Mouse (Mus musculus) MN1 (cell line): ENCODE data around the gene Nek11.

ENCODE experiments used
- DNase-seq: peaks from one replicate; pipeline ENCODE4 v3.0.0-alpha.2; 2016; ENCODE audit warnings: low spot score

Nek11 gene

GRCm38 (mm10) chr9:105395218-105395627 lies at the start of gene Nek11, which contains the start of gene Aste1:
Nek11 (minus strand) TSS chr9:105395524.
Aste1 (plus strand) TSS chr9:105395392.
- DNase-seq: peak; percentile 96

GRCm38 (mm10) chr9:105408549-105408948 lies 13.2 kb upstream of the Nek11 start:
- DNase-seq: no peak

GRCm38 (mm10) chr9:105394720-105395119 lies 604 bp downstream of the Nek11 start:
- DNase-seq: peak; percentile 6

DNA sequence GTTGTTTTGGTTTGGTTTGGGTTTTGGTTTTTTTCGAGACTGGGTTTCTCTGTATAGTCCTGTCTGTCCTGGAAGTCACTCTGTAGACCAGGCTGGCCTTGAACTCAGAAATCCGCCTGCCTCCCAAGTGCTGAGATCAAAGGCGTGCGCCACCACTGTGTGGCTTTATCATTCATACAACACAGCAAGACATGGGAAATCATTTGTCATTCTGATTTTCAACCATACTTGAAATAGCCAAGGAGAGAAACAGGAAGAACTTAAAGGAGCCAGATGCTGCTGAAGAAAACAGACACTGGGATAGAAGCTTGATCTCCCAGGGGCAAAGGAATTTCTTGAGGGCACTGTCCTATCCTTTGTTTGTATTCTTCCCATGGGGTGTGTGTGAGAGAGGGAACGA lies 4.7 kb downstream of the Nek11 start:
- DNase-seq: no peak

GRCm38 (mm10) chr9:105389289-105389688 lies 6.0 kb downstream of the Nek11 start:
- DNase-seq: peak; percentile 63

DNA sequence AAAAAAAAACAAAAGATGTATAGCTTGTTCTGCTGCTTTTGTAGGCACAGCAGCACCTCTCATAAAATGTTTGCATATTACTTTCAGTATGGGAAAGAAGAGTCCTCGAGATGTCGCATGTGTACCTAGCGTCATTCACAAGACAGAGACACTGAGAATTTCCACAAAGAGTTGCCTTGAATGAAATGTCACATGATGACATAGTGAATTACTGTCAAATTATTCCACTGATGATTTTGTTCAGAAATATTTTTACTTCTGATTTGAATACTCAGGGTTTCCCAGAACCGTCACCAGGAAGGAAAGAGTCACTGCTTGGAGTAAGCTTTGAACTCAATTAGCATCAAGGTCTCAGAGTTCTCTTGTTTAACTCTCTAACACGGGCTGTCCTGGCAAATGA lies 7.9 kb downstream of the Nek11 start:
- DNase-seq: no peak

GRCm38 (mm10) chr9:105379533-105380145 lies 15.7 kb downstream of the Nek11 start:
- no peak for DNase-seq

DNA sequence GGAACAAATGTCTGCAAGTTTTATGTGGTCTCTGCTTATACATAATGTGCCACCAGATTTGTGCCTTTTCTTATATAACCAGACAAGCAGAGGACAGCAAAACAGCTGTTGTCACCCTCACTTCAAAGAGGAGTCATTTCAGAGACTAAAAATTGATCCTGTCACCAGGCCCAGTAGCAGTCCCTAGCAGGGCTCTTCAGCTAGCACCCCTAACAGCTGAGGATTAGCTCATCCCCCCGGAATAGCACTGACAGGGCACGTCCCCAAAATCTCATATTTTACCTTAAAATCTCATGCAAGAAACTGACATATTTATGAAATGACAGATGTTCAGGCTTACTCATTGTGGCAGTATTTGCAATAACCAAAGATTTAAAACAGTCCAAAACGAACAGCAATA lies 17.7 kb downstream of the Nek11 start:
- DNase-seq: no peak

GRCm38 (mm10) chr9:105376954-105377530 lies 18.3 kb downstream of the Nek11 start:
- no peak for DNase-seq

DNA sequence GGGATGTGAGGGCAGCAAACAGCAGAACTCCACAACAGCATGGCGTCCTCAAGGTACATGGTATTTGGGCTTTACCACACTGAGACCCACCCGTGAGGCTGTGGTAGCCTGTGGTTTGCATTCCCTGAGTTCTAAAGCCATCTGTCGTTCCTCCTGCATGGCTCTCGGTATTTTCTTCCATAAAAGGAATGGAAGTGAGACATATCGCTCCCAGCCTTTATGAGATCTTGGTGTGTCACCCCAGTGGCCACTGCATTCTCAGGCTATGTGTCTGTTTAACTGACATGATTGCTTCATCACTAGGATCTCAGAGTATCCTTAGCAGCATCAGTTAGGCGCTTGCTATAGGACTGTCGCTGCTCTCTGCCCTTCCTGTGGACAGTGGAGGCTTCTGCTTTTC lies 18.9 kb downstream of the Nek11 start:
- DNase-seq: no peak

DNA sequence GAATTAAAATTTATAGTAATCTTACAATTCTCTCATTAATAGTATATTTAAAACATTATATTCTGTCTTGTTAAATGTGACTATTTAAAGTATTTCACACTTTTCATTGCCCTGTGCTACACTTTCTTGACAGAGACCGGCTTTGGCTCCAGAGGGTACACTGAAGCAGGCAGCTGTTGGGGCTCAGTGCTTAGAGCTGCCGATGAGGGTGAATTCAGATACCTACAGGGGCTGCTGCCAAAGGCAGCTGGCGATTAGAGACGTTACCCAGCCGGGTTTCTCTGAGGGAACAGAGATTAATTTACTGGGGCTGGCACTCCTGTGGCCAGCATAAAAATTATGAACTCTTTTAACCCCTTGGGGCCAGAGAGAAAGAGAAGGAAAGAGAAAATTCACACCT lies 21.0 kb downstream of the Nek11 start:
- no peak for DNase-seq

GRCm38 (mm10) chr9:105368605-105369004 lies 26.7 kb downstream of the Nek11 start:
- no peak for DNase-seq

DNA sequence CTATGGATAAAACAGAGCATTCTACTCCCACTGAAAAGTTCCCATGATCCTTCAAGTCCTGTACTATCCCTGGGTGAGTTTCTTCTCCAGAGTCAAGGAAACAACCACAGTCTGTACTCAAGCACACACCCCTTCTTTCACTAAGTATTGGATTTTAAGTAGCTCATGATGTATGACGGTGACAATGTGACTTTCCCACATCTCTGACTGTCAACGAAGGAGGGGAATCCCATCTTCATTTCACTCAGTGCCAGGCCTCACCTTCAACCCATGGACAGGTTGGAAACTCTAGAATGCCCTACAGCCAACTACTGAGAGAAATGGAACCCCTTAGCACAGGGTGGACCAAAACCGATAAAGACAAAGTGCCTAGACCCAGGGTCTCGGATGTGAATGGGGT lies 29.1 kb downstream of the Nek11 start:
- DNase-seq: no peak

DNA sequence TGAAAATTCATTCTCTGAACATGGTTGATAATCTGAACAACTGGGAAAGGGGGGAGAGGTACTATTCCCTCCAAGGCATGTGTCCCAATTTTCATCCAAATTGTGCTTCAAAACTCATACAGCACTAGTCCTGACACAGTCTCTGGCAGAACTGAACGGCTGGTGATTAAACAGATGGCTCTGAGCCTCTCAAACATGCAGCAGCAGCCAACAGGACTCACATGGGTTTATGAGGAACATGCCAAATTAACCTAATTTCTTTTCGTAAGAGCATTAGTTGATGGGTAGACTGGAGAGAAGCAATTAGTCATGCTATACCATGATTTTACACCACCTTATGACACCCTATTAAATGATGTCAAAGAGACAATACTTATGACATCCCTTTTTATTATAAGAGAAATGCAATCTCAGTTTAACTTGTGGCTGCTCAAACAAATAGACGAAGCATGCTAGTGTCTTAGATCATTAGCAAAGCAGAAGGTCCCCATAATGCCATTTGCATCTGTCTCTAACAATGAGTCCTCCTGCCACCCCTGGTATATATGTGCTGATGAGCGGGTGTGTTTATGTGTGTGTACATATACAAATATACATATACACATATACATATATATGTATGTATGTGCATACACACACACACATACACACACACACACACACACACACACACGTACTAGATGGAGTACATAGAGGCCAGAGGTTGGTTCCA lies 31.6 kb downstream of the Nek11 start:
- DNase-seq: no peak

DNA sequence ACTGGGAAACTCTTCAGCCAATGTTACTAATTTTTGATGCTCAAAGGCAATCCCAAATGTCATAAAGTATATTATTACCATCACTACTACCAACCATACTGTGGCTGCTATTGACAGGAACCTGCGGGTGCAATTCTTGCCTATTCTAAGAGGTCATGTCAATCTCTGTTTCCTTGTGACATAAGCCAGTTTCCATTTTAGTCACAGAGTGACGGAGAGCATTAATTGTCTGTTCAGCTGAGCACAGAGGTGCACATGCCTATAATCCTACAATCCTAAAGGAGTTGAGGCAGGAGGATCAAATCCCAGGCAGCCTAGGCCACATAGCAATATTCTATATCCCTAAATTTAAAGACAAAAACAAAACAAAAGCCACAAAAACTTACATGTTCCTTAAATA lies 33.1 kb downstream of the Nek11 start:
- DNase-seq: no peak

GRCm38 (mm10) chr9:105349034-105349433 lies 46.3 kb downstream of the Nek11 start:
- no peak for DNase-seq

DNA sequence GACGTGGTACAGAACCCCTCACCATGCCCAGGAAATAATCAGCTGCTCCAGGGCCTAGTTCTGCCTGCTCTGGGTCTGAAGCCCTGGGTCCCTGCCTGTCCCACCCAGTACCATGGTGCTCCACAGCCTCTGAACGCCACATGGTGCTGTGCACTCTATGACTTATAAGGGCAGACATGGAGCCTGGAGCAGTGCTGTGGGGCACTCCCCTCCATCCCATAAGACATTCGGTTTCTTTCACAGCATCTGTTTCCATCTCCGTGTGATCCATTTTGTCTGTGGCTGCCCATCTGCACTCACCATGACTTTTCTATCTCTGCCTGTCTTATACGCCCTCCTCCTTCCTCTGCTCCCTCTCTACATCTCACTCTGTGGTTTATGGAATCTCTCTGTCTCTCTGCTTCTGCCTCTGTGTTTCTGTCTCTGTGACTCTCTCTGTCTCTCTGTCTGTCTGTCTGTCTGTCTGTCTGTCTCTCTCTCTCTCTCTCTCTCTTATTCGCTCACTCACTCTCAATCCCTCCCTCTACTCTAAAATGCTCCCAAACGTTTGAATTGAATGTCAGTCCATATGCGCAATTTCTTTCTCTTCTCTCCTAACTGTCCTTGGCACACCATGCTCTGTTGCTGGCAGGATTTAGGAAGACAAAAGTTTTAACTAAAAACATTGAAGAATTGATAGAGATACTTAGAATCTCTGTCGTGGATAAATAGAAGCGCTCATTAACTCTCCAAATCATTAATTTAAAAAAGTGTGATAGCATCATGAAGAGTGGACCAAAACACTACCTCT lies 46.9 kb downstream of the Nek11 start:
- no peak for DNase-seq

DNA sequence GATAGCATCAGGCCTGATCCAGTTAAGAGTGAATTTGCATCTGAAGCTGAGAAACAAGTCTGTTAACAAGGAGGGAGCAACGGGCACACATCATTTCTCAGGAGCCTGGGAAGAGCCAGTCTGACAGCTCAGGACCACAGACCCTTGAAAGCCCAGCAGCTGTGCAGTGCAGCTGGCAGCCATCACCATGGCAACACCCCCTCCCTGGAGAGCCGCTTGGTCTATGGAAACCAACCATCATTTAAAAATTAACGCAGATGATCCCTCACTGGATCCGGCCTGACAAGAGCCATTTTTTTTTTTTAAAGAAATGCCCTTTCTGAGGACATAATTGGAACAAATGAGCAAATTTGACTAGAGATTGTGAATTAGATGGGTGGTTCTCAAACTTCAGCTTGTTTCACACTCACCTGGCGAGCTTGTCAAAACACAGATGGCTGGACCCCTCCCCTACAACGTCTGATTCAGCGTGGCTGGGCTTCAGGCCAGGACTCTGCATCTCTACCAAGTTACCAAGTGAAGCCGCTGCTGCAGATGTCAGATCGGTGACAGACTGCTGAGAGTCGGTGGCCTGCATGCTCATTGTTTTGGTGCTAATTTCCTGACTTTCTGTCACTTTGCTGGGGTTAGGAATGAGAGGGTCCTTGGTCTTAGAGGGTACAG lies 52.2 kb downstream of the Nek11 start:
- no peak for DNase-seq

- DNase-seq: no peak
Measured at GRCm38 (mm10) chr9:105342565-105342964, 52.8 kb downstream of the Nek11 start.

DNA sequence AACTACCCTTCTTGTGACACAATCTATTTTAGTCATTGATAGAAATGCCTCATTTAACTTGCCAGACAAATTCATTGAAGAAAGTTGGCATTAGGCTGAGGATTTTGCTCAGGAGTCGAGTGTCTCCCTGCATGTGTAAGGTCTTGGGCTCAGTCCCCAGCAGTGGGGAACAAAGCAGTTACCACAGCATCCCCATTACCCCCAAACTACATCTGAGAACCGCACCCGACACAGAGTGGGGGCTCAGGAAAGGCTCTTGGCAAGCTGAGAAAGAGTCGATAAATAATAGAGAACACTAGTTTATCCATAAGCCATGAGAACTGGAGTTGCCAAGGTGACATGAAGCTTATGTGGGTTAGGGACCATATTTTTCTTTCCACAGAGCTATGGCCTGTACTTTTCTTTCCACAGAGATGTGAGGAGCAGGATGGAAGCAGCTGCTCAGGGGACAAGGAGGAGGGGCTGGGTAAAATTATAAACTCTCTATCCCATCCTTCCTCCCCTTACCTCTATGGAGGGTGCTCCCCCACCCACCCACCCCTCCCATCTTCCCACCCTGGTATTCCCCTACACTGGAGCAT lies 62.8 kb downstream of the Nek11 start:
- no peak for DNase-seq

DNA sequence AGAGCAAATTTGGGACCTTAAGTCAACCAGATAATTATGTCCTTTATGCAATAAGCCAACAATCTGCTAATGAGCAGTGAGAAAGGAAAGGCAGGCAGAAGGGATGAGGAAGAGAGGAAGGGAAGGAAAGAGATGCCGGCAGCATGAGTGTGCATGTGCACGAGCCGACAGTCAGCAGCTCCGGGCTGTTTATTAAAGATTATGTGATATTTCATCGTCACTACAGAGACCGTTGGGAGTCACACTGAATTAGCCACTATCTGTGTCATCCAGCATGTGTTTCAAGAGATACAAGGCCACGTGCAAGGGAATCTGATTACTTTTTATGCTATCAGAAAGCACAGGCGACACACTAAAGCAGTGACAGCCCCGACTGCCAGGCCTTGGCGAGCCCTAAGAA lies 73.5 kb downstream of the Nek11 start:
- DNase-seq: no peak

GRCm38 (mm10) chr9:105313250-105313649 lies 82.1 kb downstream of the Nek11 start:
- DNase-seq: no peak
